Mouse (Mus musculus) spleen, adult 2 months (tissue): ENCODE results near the gene Ppargc1a. TPM values are rescaled to one million over a fixed set of nuclear protein-coding genes. Genes with fewer than 3 reads are reported as not detected.

Source experiments
- DNase-seq, 2 experiments: peaks; one replicate each; pipeline versions ENCODE4 v3.0.0 to v3.0.0-alpha.2; 2012 to 2021; ENCODE audit warnings: low spot score in 2 of 2, low read depth in 1 of 2
- H3K27ac ChIP-seq: fragments of 200-500 bp; 2 replicates; pipeline ENCODE4 v1.5.1; 2012; ENCODE audit warnings: low read length, inconsistent platforms; ENCODE audit not compliant: insufficient read depth
- H3K27me3 ChIP-seq: fragments of 200-500 bp; 2 replicates; pipeline ENCODE4 v1.6.1; 2012; ENCODE audit warnings: mild to moderate bottlenecking, moderate library complexity, low read length, inconsistent platforms; ENCODE audit not compliant: control insufficient read depth, insufficient read depth
- H3K36me3 ChIP-seq: fragments of 200-500 bp; 2 replicates; pipeline ENCODE4 v1.6.1; 2012; ENCODE audit warnings: mild to moderate bottlenecking, low read length, inconsistent platforms; ENCODE audit not compliant: control insufficient read depth, insufficient read depth
- H3K4me1 ChIP-seq: fragments of 200-500 bp; 2 replicates; pipeline ENCODE4 v1.6.1; 2011; ENCODE audit warnings: inconsistent platforms; ENCODE audit not compliant: control insufficient read depth, insufficient read depth, insufficient read length
- H3K4me3 ChIP-seq: fragments of 200-500 bp; 2 replicates; pipeline ENCODE4 v1.5.1; 2011; ENCODE audit warnings: mild to moderate bottlenecking, inconsistent platforms; ENCODE audit not compliant: insufficient read depth, insufficient read length; ENCODE audit errors: extremely low read depth
- CTCF ChIP-seq: fragments of 200-500 bp; IDR thresholded peaks from 2 replicates; pipeline ENCODE4 v1.5.1; 2011; ENCODE audit warnings: mild to moderate bottlenecking, inconsistent platforms; ENCODE audit not compliant: insufficient read depth, insufficient read length, insufficient replicate concordance; ENCODE audit errors: extremely low read depth
- POLR2A ChIP-seq: fragments of 200-500 bp; IDR thresholded peaks from 2 replicates; pipeline ENCODE4 v1.6.1; 2011; ENCODE audit warnings: low read depth, low read length, inconsistent platforms
- WGBS: fragments of 180-500 bp; shearing (Covaris S2); methylation state at CpG from one replicate; pipeline ENCODE4 v1.1.7; 2018; 5-methylcytosine and 5-hydroxymethylcytosine counted together
- polyA plus RNA-seq: library from polyadenylated mRNA; depleted of rRNA; stranded (reverse); fragments of >200 nt; gene quantifications from 2 replicates; pipeline ENCODE4 v1.2.3, GENCODE M21; 2012

The Ppargc1a gene
- polyA plus RNA-seq, 1 experiment: 0.30 TPM

DNA sequence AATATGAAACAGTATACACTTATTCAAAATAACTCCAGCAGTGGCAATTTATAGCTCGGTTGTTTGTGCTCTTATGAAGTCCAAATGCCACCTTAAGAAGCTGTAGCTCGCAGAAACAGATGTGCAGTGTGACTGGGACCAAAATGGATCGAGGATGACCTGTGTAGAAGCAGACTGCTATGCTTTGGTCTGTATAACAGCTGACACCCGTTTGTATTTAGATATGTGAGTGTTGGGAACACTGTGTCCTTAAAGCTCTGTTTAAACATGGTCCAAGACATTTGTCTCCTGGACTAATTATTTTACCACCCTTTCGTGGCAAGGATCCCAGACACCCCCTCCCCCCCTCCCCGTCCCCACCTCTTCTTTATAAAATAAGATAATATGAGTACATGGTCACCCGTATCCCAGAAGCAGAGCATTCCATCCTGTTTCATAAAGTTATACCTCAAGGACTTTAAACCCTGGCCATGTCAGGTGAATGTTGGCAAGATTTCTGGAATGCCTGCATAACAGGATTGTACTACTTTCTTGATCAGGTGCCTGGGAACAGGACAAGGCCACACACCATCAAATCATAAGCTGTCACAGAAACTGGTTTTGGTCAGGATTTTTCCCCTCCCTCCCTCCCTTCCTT, 30.4 kb downstream of the Ppargc1a start:
- no peak for DNase-seq
- no peak overlapping the region for H3K4me3 ChIP-seq
- TF ChIP-seq CTCF: no peak
- TF ChIP-seq POLR2A: no peak
- H3K27ac ChIP-seq: no peak overlapping the region
- H3K36me3 ChIP-seq: no peaks in the 10 kb centered on the region
- no peaks in the 10 kb centered on the region for H3K27me3 ChIP-seq
- no peaks in the 10 kb centered on the region for H3K4me1 ChIP-seq
- 80% methylated on average over 7 of the region's 7 CpGs for WGBS

GRCm38 (mm10) chr5:51534456-51534855, 33.1 kb downstream of the Ppargc1a start:
- no peak for DNase-seq
- WGBS: 72% methylated on average over 1 of the region's 1 CpGs
- H3K27ac ChIP-seq: no peak overlapping the region
- H3K4me1 ChIP-seq: no peaks in the 10 kb centered on the region
- no peak overlapping the region for H3K4me3 ChIP-seq
- no peaks in the 10 kb centered on the region for H3K36me3 ChIP-seq
- no peak for TF ChIP-seq POLR2A
- H3K27me3 ChIP-seq: no peaks in the 10 kb centered on the region

GRCm38 (mm10) chr5:51531286-51531685, 36.2 kb downstream of the Ppargc1a start:
- Histone ChIP-seq H3K4me3 (no peak overlapping the region), H3K4me1 (no peaks in the 10 kb centered on the region), H3K36me3 (no peaks in the 10 kb centered on the region), H3K27ac (no peak overlapping the region), H3K27me3 (no peaks in the 10 kb centered on the region)
- no peak for DNase-seq
- 82% methylated on average over 1 of the region's 1 CpGs for WGBS
- TF ChIP-seq POLR2A: no peak
- TF ChIP-seq CTCF: no peak

GRCm38 (mm10) chr5:51529444-51529843, 38.1 kb downstream of the Ppargc1a start:
- Histone ChIP-seq H3K4me3 (no peak overlapping the region), H3K36me3 (no peaks in the 10 kb centered on the region), H3K27me3 (no peaks in the 10 kb centered on the region; the same call in 1 of the 2 replicates), H3K4me1 (no peaks in the 10 kb centered on the region), H3K27ac (no peak overlapping the region)
- WGBS: 85% methylated on average over 2 of the region's 2 CpGs
- TF ChIP-seq CTCF (no peak), POLR2A (no peak)
- no peak for DNase-seq

DNA sequence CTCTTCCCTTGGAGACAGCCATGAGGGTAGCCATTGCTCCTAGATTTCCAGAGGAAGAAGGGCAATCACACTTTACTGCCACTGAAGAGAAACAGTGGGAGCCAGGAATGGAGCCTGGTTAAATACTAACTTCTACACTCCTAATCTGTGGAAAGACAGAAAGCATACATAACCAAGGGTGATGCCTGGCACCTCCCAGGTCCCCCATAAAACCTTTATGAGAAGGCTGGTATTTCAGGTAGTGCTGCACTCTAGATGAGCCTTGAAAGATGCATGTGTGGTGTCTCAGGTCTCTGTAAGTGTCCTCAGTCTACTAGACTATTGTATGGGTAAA, 39.4 kb downstream of the Ppargc1a start:
- TF ChIP-seq CTCF: no peak
- TF ChIP-seq POLR2A: no peak
- Histone ChIP-seq H3K27ac (no peak overlapping the region), H3K27me3 (no peaks in the 10 kb centered on the region; the same call in 1 of the 2 replicates), H3K4me3 (no peak overlapping the region), H3K4me1 (no peaks in the 10 kb centered on the region), H3K36me3 (no peaks in the 10 kb centered on the region)
- no peak for DNase-seq

- WGBS: 84% methylated on average over 5 of the region's 5 CpGs
- DNase-seq: no peak
- Histone ChIP-seq H3K36me3 (no peaks in the 10 kb centered on the region), H3K4me1 (no peaks in the 10 kb centered on the region), H3K27ac (no peak overlapping the region), H3K4me3 (no peak overlapping the region), H3K27me3 (no peaks in the 10 kb centered on the region; the same call in 1 of the 2 replicates)
- no peak for TF ChIP-seq CTCF
- TF ChIP-seq POLR2A: no peak
Observed at GRCm38 (mm10) chr5:51527498-51528164, 39.9 kb downstream of the Ppargc1a start.

DNA sequence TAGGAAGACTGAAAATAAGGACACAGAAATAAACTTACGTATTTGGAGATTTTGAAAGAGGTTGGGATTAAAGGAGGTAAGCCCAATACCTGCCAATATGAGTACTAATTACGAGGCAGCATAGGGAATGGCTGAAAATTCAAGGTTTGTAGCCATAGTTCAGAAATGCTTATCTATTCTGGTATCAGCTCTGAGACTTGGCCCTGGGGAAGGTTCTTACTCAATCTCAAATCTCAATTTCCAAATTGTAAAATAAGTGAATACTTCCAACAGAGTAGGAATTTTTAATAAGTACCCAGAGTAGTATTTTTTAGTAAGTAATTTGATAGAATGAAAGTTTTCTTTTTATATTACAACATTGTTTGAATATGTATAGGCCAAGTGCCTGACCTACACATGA, 41.7 kb downstream of the Ppargc1a start:
- no peaks in the 10 kb centered on the region for H3K36me3 ChIP-seq
- H3K27ac ChIP-seq: no peak overlapping the region
- no peaks in the 10 kb centered on the region for H3K4me1 ChIP-seq
- TF ChIP-seq CTCF (no peak), POLR2A (no peak)
- no peak overlapping the region for H3K4me3 ChIP-seq
- no peak for DNase-seq
- no peaks in the 10 kb centered on the region; the same call in 1 of the 2 replicates for H3K27me3 ChIP-seq
- WGBS: 83% methylated on average over 2 of the region's 2 CpGs
